Mouse (Mus musculus): Measurements from ENCODE around the gene Zfp213.

- TF ChIP-seq CTCF (IDR thresholded peaks at IDR 0.05; ENCODE audit: extremely low read depth, insufficient read length, insufficient replicate concordance, low read depth, low read length) (no peak), POLR2A (IDR thresholded peaks at IDR 0.05; ENCODE audit: low read depth, low read length) (no peak)
Observed at GRCm38 (mm10) chr17:23605220-23605619, 41.2 kb upstream of the Zfp213 start.
